Mouse (Mus musculus) ES-Bruce4 (cell line): Measurements from ENCODE around the gene Rorb. TPM values are rescaled to one million over a fixed set of nuclear protein-coding genes. Genes with fewer than 3 reads are reported as not detected.

ENCODE experiments used
- H3K27ac ChIP-seq: 2 replicates; pipeline ENCODE4 v1.5.1; 2012; ENCODE audit warnings: low read length, inconsistent platforms; ENCODE audit not compliant: insufficient read depth
- H3K27me3 ChIP-seq: 2 replicates; pipeline ENCODE4 v1.6.1; 2012; ENCODE audit warnings: mild to moderate bottlenecking, low read length, inconsistent platforms; ENCODE audit not compliant: control insufficient read depth, poor library complexity, insufficient read depth, severe bottlenecking
- H3K36me3 ChIP-seq: 2 replicates; pipeline ENCODE4 v1.6.1; 2012; ENCODE audit warnings: inconsistent platforms, mild to moderate bottlenecking, low read length, moderate library complexity; ENCODE audit not compliant: control insufficient read depth, poor library complexity, insufficient read depth, severe bottlenecking
- H3K4me1 ChIP-seq: one replicate; pipeline ENCODE4 v1.8.1; 2011; ENCODE audit warnings: low read length; ENCODE audit not compliant: control insufficient read depth, insufficient read depth
- H3K4me3 ChIP-seq: 2 replicates; pipeline ENCODE4 v1.5.1; 2011; ENCODE audit warnings: low read depth, mild to moderate bottlenecking, low read length
- H3K9ac ChIP-seq: 2 replicates; pipeline ENCODE4 v1.6.1; 2012; ENCODE audit warnings: low read depth, mild to moderate bottlenecking, inconsistent platforms; ENCODE audit not compliant: poor library complexity, severe bottlenecking
- H3K9me3 ChIP-seq: replicated peaks from 2 replicates; pipeline ENCODE4 v1.6.1; 2012; ENCODE audit warnings: mild to moderate bottlenecking, low read length, inconsistent platforms; ENCODE audit not compliant: control insufficient read depth, poor library complexity, insufficient read depth, severe bottlenecking
- CTCF ChIP-seq: IDR thresholded peaks from one replicate; pipeline ENCODE4 v1.8.1; 2011; ENCODE audit warnings: low read depth, low read length
- EP300 ChIP-seq: IDR thresholded peaks from 2 replicates; pipeline ENCODE4 v1.6.1; 2011; ENCODE audit warnings: low read depth, low read length; ENCODE audit not compliant: insufficient read depth
- POLR2A ChIP-seq: IDR thresholded peaks from one replicate; pipeline ENCODE4 v1.8.1; 2011; ENCODE audit warnings: low read length; ENCODE audit not compliant: insufficient read depth
- polyA plus RNA-seq: library from polyadenylated mRNA; stranded (reverse); fragments of >200 nt; gene quantifications from 2 replicates; pipeline ENCODE4 v1.2.4, GENCODE M21; 2011; ENCODE audit warnings: low read depth; ENCODE audit not compliant: missing spikeins, insufficient read depth, insufficient read length

The Rorb gene
- polyA plus RNA-seq, 1 experiment = not detected

DNA sequence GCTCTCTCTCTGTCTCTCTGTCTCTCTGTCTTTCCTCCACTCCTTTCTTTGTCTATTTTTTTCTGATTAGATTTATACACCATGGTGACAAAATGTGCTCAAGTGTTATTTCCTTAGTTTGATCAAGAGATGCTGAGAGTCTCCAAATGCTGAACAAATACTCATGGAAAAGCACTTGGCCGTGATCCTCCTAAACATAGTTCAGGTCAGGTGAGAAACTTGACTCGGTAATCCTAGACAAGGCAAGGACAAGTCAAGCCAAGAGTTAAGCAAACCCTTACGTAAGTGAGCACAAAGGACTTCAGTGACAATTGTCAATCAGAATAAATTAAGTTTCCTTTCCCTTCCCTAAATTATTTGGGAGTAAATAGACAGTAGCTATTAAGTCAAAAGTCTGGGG, 158.2 kb downstream of the Rorb start:
- TF ChIP-seq EP300 (no peak), CTCF (no peak), POLR2A (no peak)
- Histone ChIP-seq H3K36me3 (no peaks in the 10 kb centered on the region), H3K27me3 (no peaks in the 10 kb centered on the region), H3K4me1 (no peaks in the 10 kb centered on the region), H3K4me3 (no peak overlapping the region), H3K27ac (no peak overlapping the region), H3K9ac (no peak overlapping the region), H3K9me3 (no peaks in the 10 kb centered on the region)

DNA sequence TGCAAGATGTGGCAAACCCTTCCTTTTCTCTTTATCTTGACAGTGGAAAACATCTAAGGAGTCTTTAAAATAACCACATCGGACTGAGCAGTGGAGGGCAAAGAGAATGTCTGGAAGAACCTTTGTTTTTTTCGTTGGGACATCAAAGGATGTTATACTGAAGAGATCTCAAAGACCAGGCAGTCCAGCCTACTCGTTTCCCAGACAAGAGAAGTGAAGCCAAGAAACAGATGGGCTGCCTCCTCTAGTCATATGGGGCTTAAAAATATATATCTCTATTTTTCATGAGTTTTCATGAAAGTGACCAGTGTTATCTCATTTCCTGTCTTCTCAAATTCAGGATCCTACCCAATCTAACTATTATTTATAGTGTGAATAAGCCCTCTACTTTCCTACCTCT, 163.8 kb downstream of the Rorb start:
- H3K4me1 ChIP-seq = no peaks in the 10 kb centered on the region
- H3K36me3 ChIP-seq = no peaks in the 10 kb centered on the region
- H3K27ac ChIP-seq = no peak overlapping the region
- TF ChIP-seq EP300 = no peak
- no peak for TF ChIP-seq POLR2A
- no peak for TF ChIP-seq CTCF
- no peak overlapping the region for H3K9ac ChIP-seq
- H3K4me3 ChIP-seq = no peak overlapping the region
- H3K9me3 ChIP-seq = no peaks in the 10 kb centered on the region
- no peaks in the 10 kb centered on the region for H3K27me3 ChIP-seq

GRCm38 (mm10) chr19:18945265-18945664, 165.7 kb downstream of the Rorb start:
- H3K27me3 ChIP-seq = no peaks in the 10 kb centered on the region
- H3K27ac ChIP-seq = no peak overlapping the region
- H3K36me3 ChIP-seq = no peaks in the 10 kb centered on the region
- H3K9ac ChIP-seq = no peak overlapping the region
- H3K4me1 ChIP-seq = no peaks in the 10 kb centered on the region
- no peak for TF ChIP-seq CTCF
- TF ChIP-seq POLR2A = no peak
- TF ChIP-seq EP300 = no peak
- H3K9me3 ChIP-seq = no peaks in the 10 kb centered on the region
- H3K4me3 ChIP-seq = no peak overlapping the region

DNA sequence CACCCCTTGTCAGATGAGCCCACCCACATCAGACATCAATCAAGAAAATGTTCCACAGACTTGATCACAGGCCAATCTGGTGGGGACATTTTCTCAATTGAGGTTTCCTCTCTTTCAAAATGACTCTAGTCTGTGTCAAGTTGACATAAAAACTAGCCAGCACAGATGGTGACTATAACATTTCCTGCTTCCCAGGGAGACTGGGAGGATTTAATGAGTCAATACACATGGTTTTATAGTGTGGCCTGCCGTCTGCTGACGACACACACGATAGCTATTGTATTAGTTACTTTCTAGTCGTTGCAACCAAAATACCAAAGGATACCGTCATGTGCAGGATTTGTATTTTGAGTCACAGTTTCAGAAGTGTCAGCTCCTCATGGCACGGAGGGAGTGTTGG, 169.6 kb downstream of the Rorb start:
- Histone ChIP-seq H3K9ac (no peak overlapping the region), H3K27me3 (no peaks in the 10 kb centered on the region), H3K4me3 (no peak overlapping the region), H3K4me1 (no peaks in the 10 kb centered on the region), H3K36me3 (no peaks in the 10 kb centered on the region), H3K27ac (no peak overlapping the region), H3K9me3 (no peaks in the 10 kb centered on the region)
- TF ChIP-seq CTCF = no peak
- no peak for TF ChIP-seq POLR2A
- no peak for TF ChIP-seq EP300

GRCm38 (mm10) chr19:18911755-18912340, 199.1 kb downstream of the Rorb start:
- Histone ChIP-seq H3K9me3 (no peaks in the 10 kb centered on the region), H3K27ac (no peak overlapping the region), H3K4me1 (no peaks in the 10 kb centered on the region), H3K4me3 (no peak overlapping the region), H3K9ac (no peak overlapping the region), H3K27me3 (no peaks in the 10 kb centered on the region), H3K36me3 (no peaks in the 10 kb centered on the region)
- TF ChIP-seq POLR2A (no peak), EP300 (no peak), CTCF (no peak)

GRCm38 (mm10) chr19:18909641-18910040, 201.4 kb downstream of the Rorb start:
- H3K27me3 ChIP-seq = no peaks in the 10 kb centered on the region
- no peak for TF ChIP-seq POLR2A
- TF ChIP-seq EP300 = no peak
- no peak for TF ChIP-seq CTCF

More at GRCm38 (mm10) chr19:18909641-18910040, 201.4 kb downstream of the Rorb start:
- no peaks in the 10 kb centered on the region for H3K9me3 ChIP-seq
- H3K36me3 ChIP-seq = no peaks in the 10 kb centered on the region
- no peak overlapping the region for H3K9ac ChIP-seq
- H3K27ac ChIP-seq = no peak overlapping the region
- no peaks in the 10 kb centered on the region for H3K4me1 ChIP-seq
- no peak overlapping the region for H3K4me3 ChIP-seq
